9 mouse cellular contexts compared by ENCODE assay signal in genomic region chr1:180943896-180944295, GRCm38 (mm10). TPM values are rescaled to one million over a fixed set of nuclear protein-coding genes. Genes with fewer than 3 reads are reported as not detected.
DNase-seq lines count a peak whose midpoint lies in the region; ATAC-seq and TF ChIP-seq lines count a peak whose summit lies in the region.
"Had no signal": no experiment of that assay in that cellular context is flagged by ENCODE, and none has a peak within 500 bp of the region (broad histone marks: within the 10 kb centered on the region; RNA-seq: fewer than 3 reads in every experiment).

No protein-coding gene starts in this region.

- no peaks in the 10 kb centered on the region for H3K36me3 ChIP-seq in heart, adult 2 months (ENCODE audit: control insufficient read depth, insufficient read depth, low read length)
- peaks cover 16% of the 10 kb centered on the region; the same call in 1 of the 2 replicates for H3K36me3 ChIP-seq in heart, embryonic 10.5 days
- H3K36me3 ChIP-seq in lung, embryonic 14.5 days (ENCODE audit: insufficient read depth) = 0 out of 2 replicates have a peak, but pooled peaks cover 5% of the 10 kb centered on the region
- 0 out of 2 replicates have a peak, but pooled peaks cover under 1% of the 10 kb centered on the region for H3K36me3 ChIP-seq in stomach, postnatal 0 days (ENCODE audit: control insufficient read depth, insufficient read depth, low read length)
- no peaks in the 10 kb centered on the region for H3K36me3 ChIP-seq in midbrain, embryonic 13.5 days

- TF ChIP-seq EP300 in heart, adult 2 months (IDR thresholded peaks at IDR 0.05; ENCODE audit: insufficient read depth, low read depth, low read length) = no peak
- no peak for TF ChIP-seq EP300 in stomach, postnatal 0 days (optimal IDR thresholded peaks at IDR 0.05)

- no peak for TF ChIP-seq POLR2A in heart, adult 2 months (IDR thresholded peaks at IDR 0.05; ENCODE audit: insufficient read depth, low read depth, low read length)

- no peak overlapping the region for H3K4me3 ChIP-seq in heart, adult 2 months
- H3K4me3 ChIP-seq in heart, embryonic 10.5 days = no peak overlapping the region
- H3K4me3 ChIP-seq in lung, embryonic 14.5 days (ENCODE audit: low read depth, low read length) = no peak overlapping the region
- H3K4me3 ChIP-seq in stomach, postnatal 0 days (ENCODE audit: low read depth, low read length) = no peak overlapping the region; the same call in 1 of the 2 replicates
- H3K4me3 ChIP-seq in midbrain, embryonic 13.5 days (replicated peaks) = no peak overlapping the region

- H3K9ac ChIP-seq in heart, adult 2 months (ENCODE audit: low read depth, low read length) = no peak overlapping the region
- no peak overlapping the region for H3K9ac ChIP-seq in lung, embryonic 14.5 days
- peak overlapping the region; percentile 3; the same call in 1 of the 2 replicates for H3K9ac ChIP-seq in stomach, postnatal 0 days (ENCODE audit: low read length)
- H3K9ac ChIP-seq in midbrain, embryonic 13.5 days (replicated peaks) = no peak overlapping the region

- peak overlapping the region; percentile 91; the same call in 1 of the 2 replicates for H3K27ac ChIP-seq in heart, adult 2 months
- H3K27ac ChIP-seq in heart, embryonic 10.5 days = no peak overlapping the region
- no peak overlapping the region for H3K27ac ChIP-seq in lung, embryonic 14.5 days (ENCODE audit: low read depth)
- H3K27ac ChIP-seq in stomach, postnatal 0 days (replicated peaks) = peak overlapping the region; percentile 99
- no peak overlapping the region for H3K27ac ChIP-seq in midbrain, embryonic 13.5 days

- WGBS in heart, adult 2 months = 48% methylated on average over 1 of the region's 1 CpGs
- WGBS in heart, embryonic 10.5 days = 44% methylated on average over 1 of the region's 1 CpGs
- 59% methylated on average over 1 of the region's 1 CpGs for WGBS in lung, embryonic 14.5 days
- WGBS in stomach, postnatal 0 days = 61% methylated on average over 1 of the region's 1 CpGs
- 68% methylated on average over 1 of the region's 1 CpGs for WGBS in midbrain, embryonic 13.5 days

- H3K79me2 ChIP-seq in heart, adult 2 months (replicated peaks; ENCODE audit: control insufficient read depth, insufficient read depth, low read length) = no peaks in the 10 kb centered on the region

- H3K4me1 ChIP-seq in heart, adult 2 months (ENCODE audit: control insufficient read depth, insufficient read depth, low read length) = peaks cover 22% of the 10 kb centered on the region
- peaks cover 51% of the 10 kb centered on the region for H3K4me1 ChIP-seq in heart, embryonic 10.5 days
- peaks cover 14% of the 10 kb centered on the region; the same call in 1 of the 2 replicates for H3K4me1 ChIP-seq in lung, embryonic 14.5 days (ENCODE audit: insufficient read depth)
- H3K4me1 ChIP-seq in stomach, postnatal 0 days (replicated peaks; ENCODE audit: control insufficient read depth, insufficient read depth) = peaks cover 31% of the 10 kb centered on the region
- H3K4me1 ChIP-seq in midbrain, embryonic 13.5 days (replicated peaks) = peaks cover 25% of the 10 kb centered on the region

- peak; percentile 37 for TF ChIP-seq CTCF in heart, adult 2 months (IDR thresholded peaks at IDR 0.05)
- peak; percentile 37 for TF ChIP-seq CTCF in lung, embryonic 14.5 days (IDR thresholded peaks at IDR 0.05; ENCODE audit: low read depth)
- TF ChIP-seq CTCF in stomach, postnatal 0 days (IDR thresholded peaks at IDR 0.05; ENCODE audit: low read depth) = peak; percentile 62

- H3K9me3 ChIP-seq in heart, embryonic 10.5 days = no peaks in the 10 kb centered on the region
- H3K9me3 ChIP-seq in lung, embryonic 14.5 days (ENCODE audit: low read depth, low read length) = no peaks in the 10 kb centered on the region
- no peaks in the 10 kb centered on the region for H3K9me3 ChIP-seq in stomach, postnatal 0 days (ENCODE audit: control insufficient read depth, low read length)
- no peaks in the 10 kb centered on the region for H3K9me3 ChIP-seq in midbrain, embryonic 13.5 days

- intact Hi-C loops in heart, adult 2 months (cut with DNase I) = loop anchor here (2.0 kb wide), 1 partner anchor 39 kb away; the partner anchor contains the start of gene Pycr2

- no peak for ATAC-seq in lung, embryonic 14.5 days (ENCODE audit: insufficient read depth)
- ATAC-seq in granulocyte monocyte progenitor cell, adult 5-6 weeks (replicated peaks; ENCODE audit: poor library complexity, severe bottlenecking) = peak; percentile 18
- ATAC-seq in stomach, postnatal 0 days (ENCODE audit: low FRiP score, low TSS enrichment) = peak; percentile 28; the same call in 1 of the 2 replicates
- no peak for ATAC-seq in midbrain, embryonic 13.5 days
- ATAC-seq: midbrain, embryonic 16.5 days had no signal

- no peak overlapping the region for H3K4me2 ChIP-seq in lung, embryonic 14.5 days
- H3K4me2 ChIP-seq in stomach, postnatal 0 days (replicated peaks; ENCODE audit: low read depth) = peak overlapping the region; percentile 83
- no peak overlapping the region for H3K4me2 ChIP-seq in midbrain, embryonic 13.5 days (replicated peaks)

- no peaks in the 10 kb centered on the region for H3K27me3 ChIP-seq in heart, adult 2 months (ENCODE audit: control insufficient read depth, insufficient read depth, low read length)
- peaks cover 37% of the 10 kb centered on the region for H3K27me3 ChIP-seq in heart, embryonic 10.5 days (ENCODE audit: insufficient read depth, poor library complexity, severe bottlenecking)
- H3K27me3 ChIP-seq in lung, embryonic 14.5 days (ENCODE audit: insufficient read depth, low read length) = no peaks in the 10 kb centered on the region
- no peaks in the 10 kb centered on the region for H3K27me3 ChIP-seq in stomach, postnatal 0 days (ENCODE audit: control insufficient read depth, insufficient read depth, low read length)
- peaks cover 59% of the 10 kb centered on the region for H3K27me3 ChIP-seq in midbrain, embryonic 13.5 days

- DNase-seq in heart, adult 2 months = no peak
- no peak for DNase-seq in heart, embryonic 10.5 days (ENCODE audit: low spot score)
- DNase-seq in lung, embryonic 14.5 days = no peak
- DNase-seq in lung, postnatal 10 days = no peak
- DNase-seq in stomach, postnatal 0 days (ENCODE audit: low spot score) = peak; percentile 53
- DNase-seq in spleen, postnatal 14 days (ENCODE audit: low spot score in 2 of 2) = no peak

RNA-seq across cellular contexts. Expression of gene Tmem63a, which starts 1.8 kb away (rescaled TPM):
- 10 to 100 TPM; 13.2 to 15.8 TPM for total RNA-seq in heart, adult 2 months (2021)
- polyA plus RNA-seq in heart, adult 2 months (2012; rRNA removed) = 27.5 and 34.5 TPM in 2 replicates
- polyA plus RNA-seq in heart, embryonic 10.5 days (2016; fragmentation: Nextera tagmentation; extraction: Ambion mirVana) = 6.6 and 9.0 TPM in 2 replicates
- polyA plus RNA-seq in lung, embryonic 14.5 days (2014; fragmentation: Nextera tagmentation; extraction: Ambion mirVana) = 10.4 and 10.9 TPM in 2 replicates
- total RNA-seq in granulocyte monocyte progenitor cell, adult 5-6 weeks (2014; fragmentation: Nextera tagmentation) = 29.5 and 36.9 TPM in 2 replicates
- 14.8 and 16.1 TPM in 2 replicates for total RNA-seq in granulocyte monocyte progenitor cell, adult 5-6 weeks (2017)
- polyA plus RNA-seq in stomach, postnatal 0 days (2015; fragmentation: Nextera tagmentation; extraction: Ambion mirVana) = 35.2 and 36.7 TPM in 2 replicates
- 0.93 and 1.8 TPM in 2 replicates for polyA plus RNA-seq in midbrain, embryonic 13.5 days (2015; fragmentation: Nextera tagmentation; extraction: Ambion mirVana)

RNA-seq across cellular contexts. Expression of gene Lefty1, which starts 9.1 kb away (rescaled TPM):
- under 1 TPM; 0.41 to 0.57 TPM for total RNA-seq in heart, adult 2 months (2021)
- polyA plus RNA-seq in heart, adult 2 months (2012; rRNA removed) = 3.0 and 3.3 TPM in 2 replicates
- polyA plus RNA-seq in heart, embryonic 10.5 days (2016; fragmentation: Nextera tagmentation; extraction: Ambion mirVana) = 0.89 and 1.1 TPM in 2 replicates
- polyA plus RNA-seq in lung, embryonic 14.5 days (2014; fragmentation: Nextera tagmentation; extraction: Ambion mirVana) = 1.1 TPM in 2 replicates
- total RNA-seq in granulocyte monocyte progenitor cell, adult 5-6 weeks (2014; fragmentation: Nextera tagmentation) = 1.5 TPM in 1 of 2 replicates, not detected in the other
- total RNA-seq in granulocyte monocyte progenitor cell, adult 5-6 weeks (2017) = 0.47 TPM in 1 of 2 replicates, not detected in the other
- 6.1 TPM in 2 replicates for polyA plus RNA-seq in stomach, postnatal 0 days (2015; fragmentation: Nextera tagmentation; extraction: Ambion mirVana)
- 0.31 TPM in 1 of 2 replicates, not detected in the other for polyA plus RNA-seq in midbrain, embryonic 13.5 days (2015; fragmentation: Nextera tagmentation; extraction: Ambion mirVana)
- polyA plus RNA-seq: midbrain, embryonic 16.5 days had no signal

RNA-seq across cellular contexts. Expression of gene Pycr2, which starts 39.8 kb away (rescaled TPM):
- total RNA-seq in heart, adult 2 months (2021) = 10 to 100 TPM; 10.3 to 12.4 TPM
- polyA plus RNA-seq in heart, adult 2 months (2012; rRNA removed) = 12.7 and 13.9 TPM in 2 replicates
- 89.4 and 114 TPM in 2 replicates for polyA plus RNA-seq in heart, embryonic 10.5 days (2016; fragmentation: Nextera tagmentation; extraction: Ambion mirVana)
- polyA plus RNA-seq in lung, embryonic 14.5 days (2014; fragmentation: Nextera tagmentation; extraction: Ambion mirVana) = 83.7 and 92.5 TPM in 2 replicates
- total RNA-seq in granulocyte monocyte progenitor cell, adult 5-6 weeks (2014; fragmentation: Nextera tagmentation) = 48.7 and 53.2 TPM in 2 replicates
- total RNA-seq in granulocyte monocyte progenitor cell, adult 5-6 weeks (2017) = 27.8 and 28.4 TPM in 2 replicates
- polyA plus RNA-seq in stomach, postnatal 0 days (2015; fragmentation: Nextera tagmentation; extraction: Ambion mirVana) = 62.6 and 63.7 TPM in 2 replicates
- 76.6 and 83.1 TPM in 2 replicates for polyA plus RNA-seq in midbrain, embryonic 13.5 days (2015; fragmentation: Nextera tagmentation; extraction: Ambion mirVana)

RNA-seq across cellular contexts. Expression of gene Lefty2, which starts 51.0 kb away (rescaled TPM):
- not detected for total RNA-seq in heart, adult 2 months (2021)
- polyA plus RNA-seq in heart, adult 2 months (2012; rRNA removed) = 0.08 and 0.15 TPM in 2 replicates
- polyA plus RNA-seq in heart, embryonic 10.5 days (2016; fragmentation: Nextera tagmentation; extraction: Ambion mirVana) = 0.23 TPM in 2 replicates
- 0.08 TPM in 1 of 2 replicates, not detected in the other for polyA plus RNA-seq in lung, embryonic 14.5 days (2014; fragmentation: Nextera tagmentation; extraction: Ambion mirVana)
- total RNA-seq in granulocyte monocyte progenitor cell, adult 5-6 weeks (2014; fragmentation: Nextera tagmentation) = not detected in 2 replicates
- total RNA-seq in granulocyte monocyte progenitor cell, adult 5-6 weeks (2017) = not detected in 2 replicates
- 0.13 and 0.15 TPM in 2 replicates for polyA plus RNA-seq in stomach, postnatal 0 days (2015; fragmentation: Nextera tagmentation; extraction: Ambion mirVana)
- 0.27 and 0.31 TPM in 2 replicates for polyA plus RNA-seq in midbrain, embryonic 13.5 days (2015; fragmentation: Nextera tagmentation; extraction: Ambion mirVana)

Comparison
In these comparisons a context has a peak if more than half of its experiments do, and no peak if none do; other contexts are left out.
1. H3K27ac ChIP-seq: peak in heart, adult 2 months (single experiment) and stomach, postnatal 0 days (single experiment); none in heart, embryonic 10.5 days (single experiment), lung, embryonic 14.5 days (single experiment) and midbrain, embryonic 13.5 days (single experiment).
2. ATAC-seq: peak in granulocyte monocyte progenitor cell, adult 5-6 weeks (single experiment) and stomach, postnatal 0 days (single experiment); none in lung, embryonic 14.5 days (single experiment) and midbrain, embryonic 13.5 days (single experiment).
3. Peak in every context shown above with its lines, with median percentiles within 50 percentile points of each other: CTCF ChIP-seq.